In genomic region chr14:67574346-67574949, GRCm38 (mm10) we compare ENCODE assay signal across 20 mouse cellular contexts.
DNase-seq lines count a peak whose midpoint lies in the region; ATAC-seq and TF ChIP-seq lines count a peak whose summit lies in the region.
"Had no signal": no experiment of that assay in that cellular context is flagged by ENCODE, and none has a peak within 500 bp of the region (broad histone marks: within the 10 kb centered on the region; RNA-seq: fewer than 3 reads in every experiment).

No protein-coding gene starts in this region.

- H3K27ac ChIP-seq in heart, postnatal 0 days (ENCODE audit: low read depth): no peak overlapping the region
- no peak overlapping the region for H3K27ac ChIP-seq in lung, embryonic 14.5 days (ENCODE audit: low read depth)
- H3K27ac ChIP-seq: liver, embryonic 14.5 days; neural tube, embryonic 12.5 days had no signal

- no peak for TF ChIP-seq CTCF in heart, postnatal 0 days (IDR thresholded peaks at IDR 0.05; ENCODE audit: low read depth)
- TF ChIP-seq CTCF in lung, embryonic 14.5 days (IDR thresholded peaks at IDR 0.05; ENCODE audit: low read depth): no peak

- no peaks in the 10 kb centered on the region for H3K9me3 ChIP-seq in heart, postnatal 0 days (replicated peaks; ENCODE audit: control insufficient read depth, low read length)
- no peaks in the 10 kb centered on the region for H3K9me3 ChIP-seq in lung, embryonic 14.5 days (ENCODE audit: low read depth, low read length)
- H3K9me3 ChIP-seq: neural tube, embryonic 12.5 days had no signal

- no peak overlapping the region for H3K4me3 ChIP-seq in heart, postnatal 0 days (ENCODE audit: low read depth, low read length)
- no peak overlapping the region for H3K4me3 ChIP-seq in lung, embryonic 14.5 days (ENCODE audit: low read depth, low read length)
- H3K4me3 ChIP-seq: erythroblast, embryonic 14.5 days; megakaryocyte, embryonic 14.5 days; neural tube, embryonic 12.5 days had no signal

- no peak overlapping the region for H3K4me2 ChIP-seq in heart, postnatal 0 days (ENCODE audit: low read depth, low read length)
- H3K4me2 ChIP-seq in lung, embryonic 14.5 days: no peak overlapping the region
- H3K4me2 ChIP-seq: neural tube, embryonic 12.5 days had no signal

- DNase-seq in adrenal gland, adult 2 months: peak; percentile 8
- no peak for DNase-seq in adrenal gland, postnatal 4 days (ENCODE audit: low spot score in 2 of 2)
- peak; percentile 19 for DNase-seq in heart, postnatal 0 days (ENCODE audit: low spot score)
- no peak for DNase-seq in heart, adult 9 months (ENCODE audit: low spot score in 2 of 2)
- peak; percentile 5 for DNase-seq in lung, embryonic 14.5 days
- no peak for DNase-seq in lung, postnatal 4 days
- peak; percentile 50 for DNase-seq in 3T3-L1 (ENCODE audit: low read depth, low spot score)
- DNase-seq: cerebellum, adult 8-10 months; gastrocnemius, postnatal 14 days; kidney, adult 11 months; kidney, postnatal 4 days; thymus, adult 2 months had no signal

- no peaks in the 10 kb centered on the region for H3K27me3 ChIP-seq in heart, postnatal 0 days (ENCODE audit: control insufficient read depth, insufficient read depth, low read length)
- H3K27me3 ChIP-seq in lung, embryonic 14.5 days (ENCODE audit: insufficient read depth, low read length): peaks cover 1% of the 10 kb centered on the region; the same call in 1 of the 2 replicates
- H3K27me3 ChIP-seq: CH12.LX; megakaryocyte, embryonic 14.5 days; neural tube, embryonic 12.5 days had no signal

- no peaks in the 10 kb centered on the region for H3K36me3 ChIP-seq in heart, postnatal 0 days (replicated peaks; ENCODE audit: control insufficient read depth, insufficient read depth, low read length)
- H3K36me3 ChIP-seq in lung, embryonic 14.5 days (ENCODE audit: insufficient read depth): no peaks in the 10 kb centered on the region
- H3K36me3 ChIP-seq: neural tube, embryonic 12.5 days had no signal

- no peak overlapping the region for H3K9ac ChIP-seq in heart, postnatal 0 days (replicated peaks; ENCODE audit: low read depth, low read length)
- no peak overlapping the region for H3K9ac ChIP-seq in lung, embryonic 14.5 days
- H3K9ac ChIP-seq: liver, embryonic 14.5 days; neural tube, embryonic 12.5 days had no signal

- H3K4me1 ChIP-seq in heart, postnatal 0 days (ENCODE audit: control insufficient read depth, insufficient read depth): no peaks in the 10 kb centered on the region
- H3K4me1 ChIP-seq in lung, embryonic 14.5 days (ENCODE audit: insufficient read depth): no peaks in the 10 kb centered on the region
- H3K4me1 ChIP-seq: megakaryocyte, embryonic 14.5 days had no signal

- no peak for TF ChIP-seq EP300 in heart, postnatal 0 days (IDR thresholded peaks at IDR 0.05; ENCODE audit: low read depth)

- 60% methylated on average over 7 of the region's 7 CpGs for WGBS in heart, postnatal 0 days
- 66% methylated on average over 7 of the region's 7 CpGs for WGBS in lung, embryonic 14.5 days

- no peak for ATAC-seq in heart, postnatal 0 days (ENCODE audit: insufficient read depth, low read depth)
- no peak for ATAC-seq in lung, embryonic 14.5 days (ENCODE audit: insufficient read depth)
- no peak for ATAC-seq in frontal cortex, adult (ENCODE audit: low TSS enrichment)
- ATAC-seq: forebrain, embryonic 16.5 days; hindbrain, embryonic 16.5 days had no signal

Comparison
In these comparisons a context has a peak if more than half of its experiments do, and no peak if none do; other contexts are left out.
1. DNase-seq: peak in adrenal gland, adult 2 months (single experiment), heart, postnatal 0 days (single experiment), lung, embryonic 14.5 days (single experiment) and 3T3-L1 (single experiment); none in adrenal gland, postnatal 4 days (0 of 2), heart, adult 9 months (0 of 2) and lung, postnatal 4 days (0 of 2).